Mouse (Mus musculus) T-cell, adult 2 months (primary cell): ENCODE measurements around the gene Phf5a.

ENCODE experiments used
- DNase-seq: peaks from one replicate; pipeline ENCODE4 v3.0.0; 2022; ENCODE audit warnings: low spot score

Phf5a gene

DNA sequence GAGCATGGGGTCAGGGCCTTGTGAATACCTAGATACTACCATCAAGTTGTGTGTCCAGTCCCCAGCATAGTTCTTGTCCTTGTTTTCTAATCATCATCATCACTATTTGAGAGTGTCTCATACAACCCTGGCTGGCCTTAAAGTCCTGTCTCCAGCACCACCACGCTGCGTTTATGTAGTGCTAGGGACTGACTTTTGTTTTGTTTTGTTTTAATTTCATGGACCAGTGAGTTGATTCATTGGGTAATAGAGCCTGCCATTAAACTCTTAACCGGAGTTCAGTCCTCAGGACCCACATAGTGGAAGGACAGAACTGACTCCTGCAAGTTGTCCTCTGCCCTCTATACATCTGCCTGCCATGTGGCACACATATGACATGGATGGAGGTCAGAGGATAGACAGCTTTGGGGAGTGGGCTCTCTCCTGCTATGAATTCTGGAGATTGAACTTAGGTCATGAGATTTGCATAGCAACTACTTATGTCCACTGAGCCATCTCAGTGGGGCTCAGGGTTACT lies 13.8 kb upstream of the Phf5a start:
- no peak for DNase-seq

DNA sequence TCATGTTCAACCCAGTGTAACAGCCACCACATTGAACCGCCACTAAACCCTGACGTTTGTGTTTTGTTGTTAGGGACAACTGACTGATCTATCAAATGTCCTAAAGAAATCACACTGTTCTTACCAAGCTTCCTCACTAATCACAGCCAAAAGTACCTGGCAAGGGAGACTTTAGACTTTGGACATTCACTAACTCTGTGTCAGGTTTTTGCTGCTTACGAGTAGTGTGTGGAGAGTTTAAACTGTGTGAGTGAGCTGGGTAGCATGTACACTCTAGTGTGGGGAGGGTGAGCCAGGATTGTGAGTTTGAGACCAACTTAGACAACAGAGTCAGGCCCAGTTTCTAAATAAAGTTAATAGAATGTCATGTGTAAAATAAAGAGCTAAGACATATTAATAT lies 10.6 kb upstream of the Phf5a start:
- no peak for DNase-seq

DNA sequence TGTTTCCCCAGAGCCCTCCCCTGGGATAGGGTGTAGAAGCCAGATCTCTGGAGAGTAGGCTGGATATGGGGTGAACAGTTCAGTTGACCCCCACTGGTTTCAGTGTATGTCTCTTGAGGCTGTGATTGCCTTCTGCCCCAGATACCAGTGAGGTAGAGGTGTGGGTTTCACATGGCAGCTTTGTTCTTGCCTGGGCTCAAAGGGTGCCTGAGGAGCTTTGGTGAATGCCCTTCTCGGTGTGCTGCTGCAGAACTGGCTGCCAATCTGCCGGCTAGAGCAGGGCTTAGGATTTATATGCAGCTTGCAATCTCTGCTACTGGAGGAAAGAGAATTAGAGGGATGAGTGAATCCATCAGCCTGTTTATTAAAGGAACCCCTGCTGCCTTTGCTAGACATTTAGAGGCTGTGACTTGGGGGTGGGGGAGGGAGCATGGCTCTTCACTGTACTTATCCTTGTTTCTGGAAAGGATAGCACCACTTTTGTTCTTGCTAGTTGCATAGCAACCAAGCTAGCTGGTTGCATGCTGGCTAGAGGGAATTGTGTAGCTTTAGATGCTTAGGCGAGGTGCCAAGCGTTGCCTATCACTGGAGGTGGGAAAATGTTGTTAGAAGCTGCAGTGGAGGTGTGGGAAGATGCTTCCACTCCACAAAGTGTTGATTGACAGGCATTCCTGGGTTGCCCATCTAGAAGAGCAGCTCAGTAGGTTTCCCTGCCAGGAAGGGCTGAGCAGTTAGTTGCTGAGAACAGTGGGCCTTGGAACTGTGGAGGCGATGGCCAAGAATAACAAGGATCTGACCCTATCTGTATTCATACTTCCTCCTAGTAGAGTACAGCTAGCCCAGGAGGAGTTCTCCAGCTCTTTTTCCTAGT lies 8.1 kb upstream of the Phf5a start:
- DNase-seq, result no peak

DNA sequence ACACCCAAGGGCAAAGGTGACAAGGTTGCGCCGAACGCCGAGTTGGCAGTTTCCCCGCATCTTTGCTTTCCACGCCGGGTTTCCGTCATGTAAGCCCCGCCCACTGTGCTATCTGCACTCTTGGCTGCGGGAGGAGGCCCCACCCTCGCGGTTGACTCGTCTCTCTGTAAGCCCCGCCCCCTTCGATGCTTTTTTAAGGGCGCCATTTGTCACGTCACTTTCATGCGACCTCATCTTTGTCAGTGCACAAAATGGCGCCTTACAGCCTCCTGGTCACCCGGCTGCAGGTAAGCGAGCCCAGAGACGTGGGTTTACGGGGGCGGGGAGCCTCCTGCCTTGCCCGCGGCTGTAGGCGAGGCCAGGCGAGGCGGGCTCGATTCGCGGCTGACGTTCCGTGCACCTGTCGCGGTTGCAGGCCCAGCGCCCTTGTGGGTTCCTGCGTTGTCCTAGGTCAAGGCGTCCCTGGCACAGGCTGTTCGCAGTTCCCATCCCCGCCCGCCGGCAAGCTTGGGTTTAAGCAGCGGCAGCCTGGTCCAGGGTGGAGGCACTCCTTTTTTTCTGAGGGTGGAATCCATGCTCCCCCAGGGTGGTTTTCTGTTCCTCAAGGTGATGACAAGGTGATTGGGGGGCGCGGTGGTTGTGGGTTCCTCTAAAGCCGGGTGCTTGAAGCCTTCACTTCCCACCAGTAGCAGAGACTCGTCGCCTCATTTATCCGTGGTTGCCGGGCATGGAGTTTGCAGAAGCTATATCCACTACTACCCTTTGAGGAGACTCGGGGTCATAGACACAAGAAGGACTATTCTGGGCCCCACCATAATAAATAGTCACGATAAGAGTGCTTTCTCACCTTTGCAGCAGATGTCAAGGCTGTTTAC lies 788 bp upstream of the Phf5a start, which contains the start of gene Aco2:
Aco2 (plus strand) TSS at position 48 of the 875 bp plus-strand sequence.
- peak; percentile 99 for DNase-seq

DNA sequence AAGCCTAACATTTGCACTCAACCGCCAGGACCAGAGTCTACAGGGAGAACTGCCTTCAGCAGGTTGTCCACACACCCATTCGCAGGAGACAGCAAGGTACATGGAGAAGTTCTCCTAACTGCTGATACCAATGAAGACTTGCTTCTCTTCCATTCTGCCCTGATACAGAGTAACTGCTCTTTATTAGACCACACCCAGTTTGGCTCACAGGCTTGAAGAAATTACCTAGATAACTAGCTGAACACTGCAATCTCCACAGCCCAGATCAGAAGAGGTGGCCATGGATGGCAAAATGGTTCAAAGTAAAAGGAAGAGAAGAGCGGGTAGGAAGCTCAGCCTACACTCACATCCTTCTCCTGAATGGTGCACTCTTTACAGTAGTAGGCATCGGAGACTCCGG lies 1.7 kb downstream of the Phf5a start:
- no peak for DNase-seq

DNA sequence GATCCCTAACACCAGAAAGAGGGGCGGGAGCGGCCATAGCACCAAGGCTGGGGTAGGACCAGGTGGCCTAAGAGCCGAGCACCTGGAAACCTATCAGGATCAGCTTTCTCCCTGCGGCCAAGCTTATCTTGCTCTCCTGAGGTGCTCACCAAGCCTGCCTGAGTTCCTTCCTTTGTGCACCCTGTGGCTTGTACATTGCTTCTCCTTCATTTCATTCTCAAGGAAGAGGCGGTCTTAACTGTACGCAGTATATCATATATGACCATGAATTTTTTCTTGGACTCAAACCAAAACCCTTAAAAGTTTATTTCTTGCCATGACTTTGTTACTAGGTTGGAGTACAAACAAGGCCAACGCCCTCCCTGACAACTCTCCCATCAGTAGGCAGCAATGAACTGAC lies 7.5 kb downstream of the Phf5a start:
- no peak for DNase-seq

DNA sequence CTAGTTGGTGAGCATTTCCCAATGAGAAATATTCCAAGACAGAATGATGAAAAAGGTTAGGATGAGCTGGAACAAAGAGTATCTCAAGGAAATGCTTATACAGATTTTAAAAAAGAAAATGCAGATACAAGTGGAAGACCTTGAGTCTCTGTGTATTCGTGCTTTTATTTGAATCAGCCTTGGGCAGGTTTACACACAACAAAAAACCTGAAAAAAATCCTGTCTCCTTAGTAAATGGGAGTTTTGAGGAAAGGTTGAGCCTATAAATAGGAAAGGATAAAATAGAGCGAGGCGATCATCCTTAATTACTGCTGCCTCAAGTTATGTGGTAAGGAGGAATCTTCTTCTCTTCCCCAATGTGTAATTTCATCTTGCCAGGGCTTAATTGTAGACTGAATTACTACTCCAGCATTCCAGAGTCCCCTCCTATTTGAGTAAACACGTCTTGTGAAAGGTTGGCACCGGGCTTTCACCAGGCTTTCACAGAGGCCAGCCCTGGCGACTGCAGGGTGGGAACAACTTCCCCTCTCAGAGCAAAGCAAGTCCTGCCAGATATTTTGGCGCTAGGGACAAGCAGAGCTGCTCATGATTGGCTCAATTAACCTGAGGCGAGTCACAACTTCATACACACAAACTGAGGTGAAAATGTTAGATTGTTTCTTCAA lies 11.1 kb downstream of the Phf5a start:
- no peak for DNase-seq

DNA sequence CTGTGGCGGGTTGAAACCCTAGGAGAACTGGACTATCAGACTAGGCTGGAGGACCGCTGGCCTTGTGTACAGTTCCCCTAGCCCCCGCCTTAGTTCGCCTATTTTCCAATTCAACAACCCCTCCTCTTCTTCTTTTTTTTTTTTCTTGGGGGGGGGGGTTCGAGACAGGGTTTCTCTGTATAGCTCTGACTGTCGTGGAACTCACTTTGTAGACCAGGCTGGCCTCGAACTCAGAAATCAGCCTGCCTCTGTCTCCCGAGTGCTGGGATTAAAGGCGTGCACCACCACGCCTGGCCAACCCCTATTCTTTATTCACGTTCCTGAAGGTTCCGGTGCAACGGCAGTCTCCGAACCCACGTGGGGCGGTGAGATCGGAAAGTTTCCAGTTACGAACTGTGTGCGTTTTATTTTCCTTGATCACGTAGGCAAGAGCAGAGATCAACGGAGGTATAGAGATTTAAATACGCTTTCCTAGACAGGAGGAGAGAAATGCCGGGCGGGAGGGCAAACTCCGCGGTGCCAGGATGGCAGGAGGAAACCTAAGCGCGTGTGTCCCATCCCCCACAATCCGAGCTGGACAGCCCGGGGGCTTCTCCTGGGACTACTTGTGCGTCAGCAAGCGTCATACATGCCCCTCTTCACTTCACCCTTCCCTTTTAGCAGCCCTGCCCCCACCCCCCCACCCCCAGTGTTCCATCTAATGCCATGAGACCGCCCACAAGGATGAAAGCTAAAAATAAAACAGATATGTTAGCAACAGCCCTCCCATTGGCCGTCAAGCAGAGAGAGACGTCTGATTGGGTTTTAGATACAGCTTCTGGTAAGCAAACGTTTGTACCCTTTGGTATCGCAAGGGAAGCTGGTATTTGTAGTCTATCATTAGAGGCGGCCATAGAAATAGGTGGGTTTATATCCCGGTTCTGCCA lies 12.1 kb downstream of the Phf5a start:
- DNase-seq, result peak; percentile 87

DNA sequence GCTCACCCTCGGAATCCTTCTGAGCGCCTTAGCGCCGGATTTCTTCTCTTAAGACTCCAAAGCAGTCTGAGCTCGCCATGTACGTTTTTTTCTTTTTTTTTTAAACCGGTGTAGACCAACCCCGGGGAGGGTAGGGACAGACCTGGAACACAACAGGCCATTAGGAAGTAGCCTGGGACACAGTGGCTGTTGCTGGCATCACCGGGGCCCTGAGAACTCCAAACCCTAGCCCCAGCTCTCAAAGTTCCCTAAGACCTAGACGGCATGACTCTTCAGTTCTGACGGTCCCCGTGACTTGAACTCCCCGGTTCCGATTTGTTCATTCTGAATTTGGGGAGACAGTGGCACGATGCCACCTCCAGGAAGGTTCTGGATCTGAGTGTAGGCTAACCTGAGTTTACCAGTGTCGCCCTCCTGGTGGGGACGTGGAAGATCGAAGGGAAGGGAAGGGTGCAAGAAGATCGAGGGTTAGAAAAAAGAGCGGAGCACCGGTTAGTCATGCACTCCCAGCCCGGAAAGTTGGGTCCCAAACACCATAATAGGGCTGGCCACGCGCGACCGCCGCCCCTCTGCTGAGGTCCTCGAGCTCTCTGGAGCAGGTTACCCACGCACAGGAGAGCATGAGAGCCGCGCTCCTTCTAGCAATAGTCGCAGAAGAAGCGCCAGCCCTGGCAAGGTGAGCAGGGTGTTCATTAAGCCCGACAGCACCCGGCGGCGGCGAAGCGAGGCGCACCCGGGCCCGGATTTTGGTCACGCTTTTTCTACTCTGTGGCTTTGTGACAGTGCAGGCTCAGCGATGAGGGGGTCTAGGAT lies 13.0 kb downstream of the Phf5a start, which contains the start of gene Tob2:
Tob2 (minus strand) TSS at position 280 of the 813 bp plus-strand sequence.
- DNase-seq, result peak; percentile 73

DNA sequence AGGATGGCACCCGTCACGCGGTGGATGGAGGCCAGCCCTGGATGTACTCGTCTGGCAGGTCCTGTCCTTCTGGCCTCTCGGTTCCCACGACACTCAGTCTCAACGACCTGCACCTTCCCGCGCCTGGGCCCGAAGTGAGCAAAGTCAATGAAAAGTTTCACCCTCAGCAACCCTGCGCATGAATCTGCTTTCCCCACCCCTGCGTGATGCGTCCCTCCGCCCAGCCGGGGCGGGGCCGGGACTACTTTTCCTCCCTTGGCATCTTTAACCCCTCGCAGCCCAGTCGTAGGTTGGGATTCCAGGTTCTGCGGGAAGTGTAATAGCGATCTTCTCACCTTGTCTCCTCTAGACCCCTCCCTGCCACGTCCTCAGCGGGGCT lies 13.6 kb downstream of the Phf5a start:
- peak; percentile 82 for DNase-seq

DNA sequence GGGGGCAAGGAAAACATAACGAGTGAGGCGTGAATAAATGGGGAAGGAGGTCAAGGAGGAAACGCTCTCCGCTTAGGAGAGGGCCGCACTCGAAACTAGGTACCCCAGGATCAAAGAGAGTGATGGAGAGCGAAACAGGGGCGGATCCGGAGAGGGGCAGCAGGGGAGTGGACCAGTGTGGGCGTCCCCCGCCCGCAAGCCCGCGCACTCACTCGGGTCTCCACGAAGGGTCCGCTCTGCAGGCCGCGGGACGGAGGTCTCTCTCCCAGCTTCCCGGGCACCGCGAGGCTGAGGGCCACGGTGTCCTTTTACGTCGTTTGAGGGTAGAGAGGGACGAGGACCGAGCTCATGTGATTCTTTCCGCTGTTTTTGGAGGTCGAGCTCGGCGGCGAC lies 14.0 kb downstream of the Phf5a start:
- DNase-seq, result no peak

DNA sequence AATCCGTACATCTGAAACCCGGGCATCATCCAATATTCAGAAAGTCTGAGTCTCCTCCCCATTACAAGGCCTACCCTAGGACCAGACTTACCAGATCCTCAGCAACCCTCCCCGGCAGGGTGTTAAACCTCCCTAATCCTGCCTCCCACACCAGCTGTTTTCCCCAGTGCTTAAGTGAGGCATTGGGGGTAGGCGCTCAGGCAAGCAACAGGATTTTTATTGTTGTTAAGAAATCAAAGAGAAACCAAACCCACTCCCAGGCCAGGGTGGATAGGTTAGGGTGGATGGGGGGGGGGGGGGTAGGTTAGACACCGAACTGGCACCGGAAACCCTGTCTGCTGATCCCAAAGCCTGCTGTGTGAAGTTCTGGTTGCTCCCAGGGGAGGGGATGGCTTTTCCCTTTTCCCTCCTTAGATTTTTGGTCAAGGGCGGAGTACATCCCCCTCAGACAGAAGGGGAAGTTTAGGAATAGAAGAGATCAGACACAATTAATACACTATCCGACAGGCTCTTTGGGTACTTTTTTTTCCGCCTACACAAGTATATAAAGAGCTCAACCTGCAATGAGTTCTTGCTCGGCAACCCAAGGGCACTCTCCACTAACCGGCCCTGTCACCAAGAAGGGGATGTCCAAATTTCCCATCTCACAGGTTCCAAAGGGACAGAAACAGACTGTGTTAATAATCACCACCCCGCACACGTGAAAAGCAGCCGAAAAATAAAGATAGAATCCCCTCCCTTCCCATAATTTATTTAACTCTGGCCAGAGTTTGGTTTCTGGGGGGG lies 14.6 kb downstream of the Phf5a start:
- DNase-seq, result peak; percentile 18

DNA sequence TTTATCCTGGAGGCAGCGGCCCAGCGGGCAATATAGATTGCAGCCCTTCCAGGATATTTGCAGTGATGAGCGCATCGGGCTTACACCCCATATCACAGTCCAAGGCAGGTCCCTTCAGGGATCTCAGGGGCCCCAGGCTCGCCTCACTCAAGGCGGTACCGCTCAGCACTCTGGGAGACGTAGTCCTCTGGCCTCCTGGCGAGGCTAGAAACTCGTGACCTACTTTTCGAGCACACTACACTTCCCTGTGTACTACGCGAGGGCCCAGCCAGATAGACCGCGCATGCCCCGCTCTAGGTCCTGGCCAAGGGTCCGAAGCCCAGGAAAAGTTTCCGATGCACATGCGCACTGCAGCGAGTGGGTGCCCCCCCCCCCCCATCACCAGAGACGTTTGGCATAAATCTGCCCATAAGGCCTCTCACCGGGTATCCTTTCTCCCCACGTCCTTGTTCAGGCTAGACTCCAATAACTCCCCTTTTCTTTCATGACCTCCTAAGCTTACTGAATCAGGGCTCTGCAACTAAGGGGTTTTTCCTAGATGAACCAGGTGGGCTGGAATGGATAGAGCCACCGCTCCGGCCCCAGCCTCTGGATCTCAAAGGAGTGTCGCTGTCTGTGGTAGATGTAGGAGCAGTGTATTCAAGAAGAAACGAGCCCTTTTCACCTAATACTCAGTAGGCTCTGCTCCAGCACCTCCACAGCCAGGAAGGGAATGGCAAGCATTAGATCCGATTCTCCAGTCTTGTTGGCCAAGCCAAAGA lies 15.5 kb downstream of the Phf5a start:
- peak; percentile 74 for DNase-seq

DNA sequence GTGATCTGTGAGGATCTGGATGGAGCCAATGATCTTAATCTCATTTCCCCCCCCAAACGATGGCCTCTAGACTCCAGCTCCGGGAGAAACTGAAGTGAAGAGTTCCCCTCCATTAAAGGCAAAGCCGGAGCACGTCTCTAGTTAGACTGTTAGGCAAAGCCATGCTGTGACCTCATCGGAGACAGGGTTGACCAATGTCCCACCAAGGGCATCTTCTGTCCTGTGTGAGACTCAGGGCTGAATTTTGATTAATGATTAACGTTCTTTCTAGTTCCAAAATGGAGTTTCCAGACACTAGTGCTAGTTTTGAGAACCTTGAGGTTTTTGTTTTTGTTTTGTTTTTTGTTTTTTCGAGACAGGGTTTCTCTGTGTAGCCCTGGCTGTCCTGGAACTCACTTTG lies 18.6 kb downstream of the Phf5a start:
- no peak for DNase-seq

DNA sequence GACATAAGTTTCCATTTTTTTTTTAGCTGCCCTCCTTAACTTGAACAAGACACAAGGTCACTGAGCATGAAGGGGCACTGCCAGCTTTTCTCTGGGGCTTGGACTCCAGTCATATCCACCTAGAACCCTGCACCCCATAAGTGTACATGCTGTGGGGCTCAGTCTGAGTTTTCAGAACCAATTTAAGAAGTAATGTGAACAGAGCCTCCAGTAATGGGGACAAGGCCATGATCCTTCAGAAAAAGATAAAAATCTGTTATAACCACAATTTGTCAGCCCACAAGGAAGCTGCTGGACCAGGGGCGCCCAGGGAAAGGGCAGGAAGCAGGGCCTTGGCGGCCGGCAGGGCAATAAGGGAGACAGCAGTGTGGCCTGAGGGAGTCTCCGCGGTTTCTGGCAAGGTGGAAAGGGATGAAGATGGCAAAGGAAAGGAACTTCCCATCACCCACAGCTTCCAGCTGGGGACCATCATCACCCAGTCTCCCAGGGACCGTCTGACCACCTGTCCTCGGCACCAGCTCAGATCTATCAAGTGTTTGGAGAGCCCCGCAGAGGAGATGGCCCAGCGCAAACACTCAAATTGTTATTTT lies 19.2 kb downstream of the Phf5a start:
- DNase-seq, result no peak

DNA sequence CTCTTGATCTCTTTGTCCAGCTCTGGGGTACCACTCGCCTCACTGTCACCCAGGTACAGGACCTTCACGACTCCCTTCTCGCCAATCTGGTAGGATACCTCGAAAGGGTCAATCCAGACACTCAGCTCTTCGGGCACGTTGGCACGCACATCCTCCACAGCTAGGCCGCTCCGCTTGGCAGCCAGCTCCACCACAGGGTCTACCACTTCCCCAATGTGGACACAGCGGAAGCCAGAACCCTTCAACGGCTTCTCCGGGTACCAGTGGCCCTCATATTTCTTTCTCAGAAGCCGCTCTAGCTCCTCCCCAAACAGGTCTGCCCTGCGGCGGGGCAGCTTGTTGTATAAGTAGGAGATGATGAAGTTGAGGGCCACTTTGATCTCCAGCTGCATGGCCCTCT lies 20.3 kb downstream of the Phf5a start:
- no peak for DNase-seq

DNA sequence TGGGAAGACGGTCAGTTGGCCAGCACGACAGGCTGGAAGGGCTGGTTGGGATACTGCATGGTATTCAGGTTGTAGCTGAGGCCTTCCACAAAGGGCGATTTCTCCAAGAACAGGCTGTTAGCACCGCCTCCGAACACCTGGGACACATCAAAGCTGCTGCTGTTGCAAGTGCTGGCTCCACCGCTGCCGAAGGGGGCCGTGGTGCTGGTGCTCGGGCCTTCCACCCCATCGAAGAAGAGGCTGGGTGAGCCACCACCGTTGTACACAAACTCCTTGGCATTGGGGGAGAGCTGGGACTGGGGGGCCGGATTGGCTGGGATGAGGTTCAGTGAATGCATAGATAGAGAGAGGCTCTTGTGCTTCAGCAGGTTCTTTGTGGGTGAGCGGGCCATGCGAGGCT lies 21.0 kb downstream of the Phf5a start:
- DNase-seq, result no peak

DNA sequence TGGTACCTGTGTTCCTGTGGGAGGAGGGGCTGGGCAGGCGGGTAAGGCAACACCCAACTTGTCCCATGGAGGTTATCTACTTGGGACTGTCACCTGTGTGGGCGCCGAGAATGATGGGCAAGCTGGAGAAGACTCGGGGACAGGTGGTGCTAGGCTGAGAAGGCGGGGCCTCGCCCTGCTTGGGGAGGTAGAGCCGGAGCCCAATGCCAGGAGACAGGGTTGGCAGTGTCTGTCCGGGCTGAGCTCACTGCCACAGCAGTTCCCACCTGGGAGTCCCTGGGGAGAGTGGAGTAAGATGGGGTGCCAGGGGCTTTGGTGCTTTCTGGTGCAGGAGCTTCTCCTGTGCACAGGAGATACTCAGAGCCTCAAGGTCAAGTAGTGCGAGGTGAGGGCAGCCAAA lies 22.6 kb downstream of the Phf5a start:
- no peak for DNase-seq
